Mouse (Mus musculus) liver, adult 2 months (tissue): ENCODE measurements around the gene Hs3st3b1.

Experiments used
- CTCF ChIP-seq: fragments of 200-500 bp; IDR thresholded peaks from 2 replicates; pipeline ENCODE4 v1.5.1; 2011; ENCODE audit warnings: low read depth, low read length, control low read depth
- POLR2A ChIP-seq: fragments of 200-500 bp; IDR thresholded peaks from 2 replicates; pipeline ENCODE4 v1.6.1; 2011; ENCODE audit warnings: low read length, control low read depth; ENCODE audit not compliant: insufficient read depth; ENCODE audit errors: extremely low read depth

DNA sequence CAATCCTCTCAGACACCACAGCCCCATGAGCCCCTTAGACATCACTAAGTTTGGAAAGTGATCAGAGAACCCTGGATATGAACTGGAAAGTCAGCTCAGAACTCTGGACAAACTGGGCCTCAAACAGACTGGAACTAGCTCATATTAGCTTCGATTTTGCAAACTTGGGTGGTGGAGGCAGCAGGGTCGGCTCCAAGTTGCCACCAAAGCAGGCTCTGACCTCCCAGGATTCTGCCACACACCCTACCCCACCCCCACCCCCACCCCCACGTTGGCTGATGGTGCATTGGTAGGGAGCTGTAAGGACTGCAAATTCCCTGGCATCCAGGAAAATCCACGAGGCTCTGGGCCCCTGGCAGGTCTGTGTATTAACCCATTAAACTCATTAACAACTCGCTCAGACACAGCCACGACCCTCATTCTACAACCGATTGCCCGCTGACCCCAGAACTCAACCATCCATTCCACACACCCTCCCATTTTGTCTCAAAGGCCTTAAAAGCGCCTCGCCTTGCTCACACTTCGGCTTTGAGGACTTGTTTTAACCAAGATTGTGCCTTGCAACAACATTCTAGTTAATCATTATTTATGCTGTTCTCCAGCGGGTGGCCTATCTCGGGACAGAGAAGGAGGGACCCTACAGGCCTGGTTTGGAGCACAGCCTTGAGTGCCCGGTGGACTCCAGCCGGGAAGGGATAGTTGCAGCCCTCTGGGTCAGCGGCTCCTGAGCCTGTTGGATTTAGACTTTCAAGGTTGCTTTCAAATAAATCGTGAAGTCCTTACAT is 3.6 kb downstream of the Hs3st3b1 start:
- TF ChIP-seq POLR2A (peak; percentile 94), CTCF (0 out of 2 replicates have a peak, but pooled peaks have one; percentile 3)
